Mouse (Mus musculus): ENCODE measurements at regions not wholly inside any gene's neighbourhood (a gene's known extent, or its start where the extent isn't known, plus 50 kb on each side); places are given as distances from the start of the nearest gene placed in this dataset.
"Not testable (repeated sequence)": the region's sequence is repeated elsewhere in the genome, so short reads cannot be mapped to it uniquely, and the experiment has no call there.

GRCm38 (mm10) chr16:55520077-55520476 is 222.3 kb upstream of the Zpld1 start:
- no peak for DNase-seq (ENCODE audit: low spot score in 2 of 2)

DNA sequence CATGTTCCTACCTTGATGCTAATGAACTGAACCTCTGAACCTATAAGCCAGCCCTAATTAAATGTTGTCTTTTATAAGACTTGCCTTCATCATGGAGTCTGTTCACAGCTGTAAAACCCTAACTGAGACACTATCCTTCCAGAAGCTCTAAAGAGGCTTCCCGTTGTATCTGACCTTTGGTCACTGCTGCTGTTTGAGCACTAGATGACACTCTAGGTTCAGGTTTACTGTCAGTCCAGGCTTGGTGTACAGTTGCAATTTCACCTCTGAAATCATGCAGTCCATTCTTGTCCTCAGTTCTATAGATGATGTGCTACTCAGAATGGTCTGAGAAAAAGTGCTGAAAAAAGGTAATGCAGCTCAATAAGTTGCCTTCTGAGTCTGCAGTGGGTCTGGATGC is 221.9 kb upstream of the Zpld1 start:
- DNase-seq (ENCODE audit: low spot score in 2 of 2): peak; percentile 16 to 23

DNA sequence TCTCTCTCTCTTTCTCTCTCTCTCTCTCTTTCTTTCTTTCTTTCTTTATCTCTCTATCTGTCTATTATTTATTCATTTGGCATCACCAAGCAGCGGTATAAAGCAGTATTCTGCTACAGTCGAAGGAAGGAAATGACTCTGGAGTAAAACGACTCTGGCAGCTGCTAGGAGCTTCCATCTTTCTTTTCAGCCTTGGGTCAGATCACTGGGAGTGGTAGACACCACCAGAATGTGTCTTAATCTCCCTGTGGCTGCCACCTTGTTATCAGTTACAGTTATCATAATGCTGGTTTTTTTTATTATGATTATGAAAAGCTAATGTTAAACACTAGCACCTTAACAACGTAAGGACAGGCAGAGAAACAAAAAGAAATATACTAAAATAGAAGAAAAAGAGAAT is 219.2 kb upstream of the Zpld1 start:
- DNase-seq (ENCODE audit: low spot score in 2 of 2): no peak

- DNase-seq (ENCODE audit: low spot score in 2 of 2): no peak
Observed at GRCm38 (mm10) chr16:55515228-55515696, 217.5 kb upstream of the Zpld1 start.

GRCm38 (mm10) chr16:55514448-55515200 is 216.8 kb upstream of the Zpld1 start:
- DNase-seq (ENCODE audit: low spot score in 2 of 2): no peak

DNA sequence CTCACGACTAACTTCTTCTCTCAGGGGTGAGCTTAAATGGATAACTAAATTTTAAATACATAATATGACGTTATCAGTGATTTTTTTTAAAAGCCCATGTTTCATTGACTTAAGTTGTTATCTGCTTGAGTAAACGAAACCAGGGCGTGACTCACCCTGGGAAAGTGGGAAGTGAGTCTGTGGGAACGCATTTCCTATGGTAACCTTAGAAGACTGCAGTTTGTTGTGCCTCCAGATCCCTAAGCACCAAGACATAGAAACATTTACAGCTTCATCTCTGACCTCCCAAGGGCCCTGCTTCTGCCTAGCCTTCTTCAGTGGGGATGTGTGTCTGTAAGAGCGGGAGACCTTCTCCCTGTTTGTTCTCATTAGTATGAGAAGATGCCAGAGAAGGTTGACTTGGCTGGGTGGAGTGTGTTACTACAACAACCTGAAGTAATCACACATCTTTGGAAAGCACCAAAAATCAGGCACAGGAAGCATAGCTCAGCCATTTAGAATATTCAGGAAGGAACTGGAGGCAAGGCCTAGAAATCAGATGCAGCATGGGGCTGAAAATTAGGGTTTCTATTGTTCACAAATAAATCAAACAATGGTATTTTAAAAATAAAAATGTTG is 207.1 kb upstream of the Zpld1 start:
- no peak for DNase-seq (ENCODE audit: low spot score in 2 of 2)

DNA sequence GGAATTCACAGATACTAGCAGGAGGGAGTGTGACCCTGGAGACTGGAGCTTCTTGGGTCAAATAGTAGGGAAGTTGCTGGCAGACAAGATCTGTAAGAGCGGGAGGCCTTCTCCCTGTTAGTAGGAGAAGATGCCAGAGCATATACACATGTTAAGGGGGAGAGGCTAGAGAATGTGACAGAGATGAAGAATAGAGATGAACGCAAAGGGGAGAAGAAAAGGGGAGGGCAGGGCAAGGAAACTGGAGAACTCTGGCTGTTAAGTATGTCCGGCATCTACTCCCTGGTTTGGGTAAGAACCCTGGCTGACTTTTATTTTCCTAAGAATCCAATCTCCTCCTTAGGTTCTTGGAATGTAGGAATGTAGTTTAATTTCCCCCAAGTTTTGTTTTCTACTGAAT is 206.5 kb upstream of the Zpld1 start:
- no peak for DNase-seq (ENCODE audit: low spot score in 2 of 2)

- DNase-seq (ENCODE audit: low spot score in 2 of 2): peak in 1 of 2 experiments; percentile 16
Observed at GRCm38 (mm10) chr16:55503273-55503672, 205.5 kb upstream of the Zpld1 start.

- not testable (repeated sequence) for DNase-seq (ENCODE audit: low spot score in 2 of 2)
Observed at GRCm38 (mm10) chr16:55499831-55500230, 202.0 kb upstream of the Zpld1 start.

DNA sequence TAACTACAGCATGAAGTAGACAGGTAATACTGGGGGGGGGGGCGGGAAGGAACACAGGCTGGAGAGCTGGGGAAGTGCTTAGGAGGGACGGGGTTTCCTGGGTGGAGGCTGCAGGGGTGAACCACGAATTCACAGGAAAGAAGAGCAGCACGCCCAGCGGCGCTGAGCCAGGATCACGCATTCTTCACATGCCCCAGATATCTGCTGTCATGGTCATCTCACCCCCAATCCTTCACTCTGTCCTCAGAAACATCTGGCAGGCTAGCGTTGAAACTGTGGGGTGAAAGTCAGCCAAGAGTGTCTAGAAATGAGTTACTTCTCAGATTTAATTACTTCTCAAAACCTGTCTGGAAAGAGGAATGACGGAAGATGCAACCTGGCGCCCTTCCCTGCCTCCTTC is 197.3 kb upstream of the Zpld1 start:
- no peak for DNase-seq (ENCODE audit: low spot score in 2 of 2)

DNA sequence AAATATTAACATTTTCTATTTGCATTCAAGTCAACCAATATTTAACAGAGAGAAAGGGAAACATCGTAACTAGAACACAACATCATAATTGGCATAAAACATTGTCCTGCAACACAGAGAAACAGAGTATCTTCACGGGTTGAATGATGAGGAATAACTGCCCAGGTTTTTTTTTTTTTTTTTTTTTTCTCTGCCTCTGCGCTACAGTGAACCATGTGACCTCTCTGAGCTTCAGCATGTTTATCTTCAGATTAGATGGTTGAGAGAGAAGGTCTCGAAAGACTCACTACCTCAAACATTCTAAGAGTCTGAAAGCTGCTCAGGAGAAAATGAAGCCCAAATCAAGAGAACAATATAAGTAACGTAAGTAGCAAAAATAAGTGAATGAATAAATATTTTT is 196.4 kb upstream of the Zpld1 start:
- no peak for DNase-seq (ENCODE audit: low spot score in 2 of 2)

- DNase-seq (ENCODE audit: low spot score in 2 of 2): no peak
Observed at GRCm38 (mm10) chr16:55492111-55492510, 194.3 kb upstream of the Zpld1 start.

DNA sequence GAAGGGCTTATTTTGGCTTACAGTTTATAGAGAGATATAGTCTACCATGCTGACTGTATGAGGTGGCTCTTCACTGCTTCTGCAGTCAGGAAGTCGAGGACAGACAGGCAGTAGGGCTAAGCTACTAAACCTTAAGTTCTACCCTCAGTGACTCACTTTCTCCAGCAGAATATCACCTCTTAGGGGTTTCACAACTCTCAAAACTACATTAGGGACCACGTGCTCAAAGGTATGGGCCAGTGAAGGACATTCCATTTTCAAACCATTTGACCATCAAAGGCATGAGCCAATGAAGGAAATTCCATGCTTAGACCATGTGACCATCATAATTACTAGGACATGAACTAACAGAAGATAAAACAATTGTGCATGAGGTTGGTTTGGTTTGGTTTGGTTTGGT is 186.6 kb upstream of the Zpld1 start:
- DNase-seq (ENCODE audit: low spot score in 2 of 2): no peak

- no peak for DNase-seq (ENCODE audit: low spot score in 2 of 2)
Observed at GRCm38 (mm10) chr16:55480745-55481144, 183.0 kb upstream of the Zpld1 start.

DNA sequence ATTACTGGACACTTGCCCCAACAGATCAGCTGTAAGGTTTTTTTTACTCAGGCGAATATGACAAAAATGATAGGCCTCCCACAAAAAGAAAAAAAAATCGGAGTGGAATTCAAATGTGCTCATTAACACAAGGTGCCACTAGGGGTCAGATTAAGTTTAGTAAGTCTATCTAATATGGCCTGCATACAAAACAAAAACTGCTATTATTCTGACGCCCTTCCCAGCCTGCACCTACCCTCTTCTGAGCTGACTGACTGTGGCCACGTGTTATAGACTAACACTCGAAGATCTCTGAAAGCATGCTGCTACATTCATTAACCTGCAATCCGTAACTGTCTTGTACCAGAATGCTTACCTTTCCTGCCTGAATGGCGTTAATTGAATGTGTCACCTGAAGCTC is 182.5 kb upstream of the Zpld1 start:
- peak in 1 of 2 experiments; percentile 2 for DNase-seq (ENCODE audit: low spot score in 2 of 2)

- peak; percentile 30 to 41 for DNase-seq (ENCODE audit: low spot score in 2 of 2)
Observed at GRCm38 (mm10) chr16:55476544-55477208, 178.9 kb upstream of the Zpld1 start.

GRCm38 (mm10) chr16:55474950-55475525 is 177.3 kb upstream of the Zpld1 start:
- DNase-seq (ENCODE audit: low spot score in 2 of 2): no peak

- no peak for DNase-seq (ENCODE audit: low spot score in 2 of 2)
Observed at GRCm38 (mm10) chr16:55471396-55471795, 173.6 kb upstream of the Zpld1 start.

GRCm38 (mm10) chr16:55470721-55471120 is 172.9 kb upstream of the Zpld1 start:
- no peak for DNase-seq (ENCODE audit: low spot score in 2 of 2)

DNA sequence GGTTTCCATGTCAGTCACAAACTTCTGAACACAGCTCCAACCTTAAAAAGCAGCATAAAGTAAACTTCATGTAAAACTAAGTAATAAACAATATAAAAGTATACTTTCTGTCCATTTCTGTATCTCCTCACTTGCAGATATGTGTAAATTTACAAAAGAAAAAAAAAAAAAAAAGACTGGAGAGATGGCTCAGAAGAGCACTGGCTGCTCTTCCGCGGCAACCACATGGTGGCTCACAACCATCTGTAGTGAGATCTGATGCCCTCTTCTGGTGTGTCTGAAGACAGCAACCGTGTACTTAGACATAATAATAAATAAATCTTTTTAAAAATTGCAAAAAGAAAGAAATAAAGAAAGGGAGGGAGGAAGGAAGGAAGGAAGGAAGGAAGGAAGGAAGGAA is 171.9 kb upstream of the Zpld1 start:
- DNase-seq (ENCODE audit: low spot score in 2 of 2): no peak

- peak in 1 of 2 experiments; percentile 25 for DNase-seq (ENCODE audit: low spot score in 2 of 2)
Observed at GRCm38 (mm10) chr16:55468833-55469458, 171.2 kb upstream of the Zpld1 start.

- no peak for DNase-seq (ENCODE audit: low spot score in 2 of 2)
Observed at GRCm38 (mm10) chr16:55460519-55460918, 162.7 kb upstream of the Zpld1 start.
